ENCODE assay signal across 8 mouse cellular contexts in genomic region chr14:20794589-20794988, GRCm38 (mm10). TPM values are rescaled to one million over a fixed set of nuclear protein-coding genes. Genes with fewer than 3 reads are reported as not detected.
DNase-seq lines count a peak whose midpoint lies in the region; ATAC-seq and TF ChIP-seq lines count a peak whose summit lies in the region.

No protein-coding gene starts in this region.

- H3K9ac ChIP-seq in heart, embryonic 13.5 days, result peak overlapping the region; percentile 93
- peak overlapping the region; percentile 4; the same call in 1 of the 2 replicates for H3K9ac ChIP-seq in CH12.LX (ENCODE audit: insufficient read depth, low read depth)
- H3K9ac ChIP-seq in forebrain, embryonic 14.5 days (ENCODE audit: low read length), result peak overlapping the region; percentile 80
- H3K9ac ChIP-seq in liver, embryonic 16.5 days (ENCODE audit: low read depth, low read length), result peak overlapping the region; percentile 65

- no peak for TF ChIP-seq RAD21 in CH12.LX (IDR thresholded peaks at IDR 0.05; ENCODE audit: low read depth, low read length)

- 7% methylated on average over 9 of the region's 9 CpGs for WGBS in heart, embryonic 13.5 days
- WGBS in forebrain, embryonic 14.5 days, result 10% methylated on average over 9 of the region's 9 CpGs
- 4% methylated on average over 9 of the region's 9 CpGs for WGBS in liver, embryonic 16.5 days (ENCODE audit: insufficient replicate concordance)

- in situ Hi-C loops in CH12.LX (cut with MboI; ENCODE audit: low pct_ligation_motif_present, low pct_unique_long_range_greater_than_20kb, low sequenced_read_pairs), result loop anchor here (25.0 kb wide), 1 partner anchor 218 kb away; no protein-coding TSS in a partner anchor

- no peak for DNase-seq in heart, postnatal 14 days
- no peak for DNase-seq in CH12.LX (ENCODE audit: extremely low read depth)
- no peak for DNase-seq in forebrain, embryonic 14.5 days (ENCODE audit: low spot score)
- DNase-seq in urinary bladder, postnatal 25 days (ENCODE audit: low spot score), result no peak
- no peak for DNase-seq in ovary, postnatal 10 days (ENCODE audit: low spot score)
- DNase-seq in cerebellum, adult 9-10 months, result no peak

- H3K79me2 ChIP-seq in CH12.LX (replicated peaks; ENCODE audit: control insufficient read depth, extremely low read depth, insufficient read depth, poor library complexity, severe bottlenecking), result peaks cover 4% of the 10 kb centered on the region; the same call in 1 of the 2 replicates

- no peak for TF ChIP-seq CTCF in CH12.LX (conservative IDR thresholded peaks at IDR 0.05 in 1 of 2, IDR thresholded peaks at IDR 0.05 in 1 of 2; ENCODE audit: low read depth in 2 of 2, low read length in 2 of 2)

- no peaks in the 10 kb centered on the region for H3K27me3 ChIP-seq in heart, embryonic 13.5 days (replicated peaks)
- H3K27me3 ChIP-seq in CH12.LX (replicated peaks), result no peaks in the 10 kb centered on the region
- H3K27me3 ChIP-seq in forebrain, embryonic 14.5 days (replicated peaks; ENCODE audit: control insufficient read depth, insufficient read depth, low read length), result no peaks in the 10 kb centered on the region
- H3K27me3 ChIP-seq in liver, embryonic 16.5 days (ENCODE audit: control insufficient read depth, insufficient read depth, low read depth, low read length), result no peaks in the 10 kb centered on the region

- TF ChIP-seq EP300 in CH12.LX (IDR thresholded peaks at IDR 0.05; ENCODE audit: low read length), result peak; percentile 32; the same call in 1 of the 2 replicates

- dilution Hi-C loops in CH12.LX (cut with MboI; ENCODE audit: extremely low pct_ligation_motif_present, extremely low pct_unique_long_range_greater_than_20kb, low sequenced_read_pairs), result no loop called here

- H3K4me2 ChIP-seq in heart, embryonic 13.5 days, result peak overlapping the region; percentile 92
- peak overlapping the region; percentile 33 for H3K4me2 ChIP-seq in CH12.LX (ENCODE audit: insufficient read depth, low read depth, poor library complexity, severe bottlenecking)
- peak overlapping the region; percentile 84 for H3K4me2 ChIP-seq in forebrain, embryonic 14.5 days (ENCODE audit: low read length)
- H3K4me2 ChIP-seq in liver, embryonic 16.5 days (ENCODE audit: low read depth, low read length), result peak overlapping the region; percentile 95

- peak overlapping the region; percentile 88 for H3K27ac ChIP-seq in heart, embryonic 13.5 days (replicated peaks)
- no peak overlapping the region for H3K27ac ChIP-seq in CH12.LX (ENCODE audit: insufficient read depth, low read depth)
- no peak overlapping the region for H3K27ac ChIP-seq in forebrain, embryonic 14.5 days (ENCODE audit: low read depth, low read length)
- H3K27ac ChIP-seq in liver, embryonic 16.5 days (ENCODE audit: low read length), result no peak overlapping the region

- peaks cover 51% of the 10 kb centered on the region for H3K4me1 ChIP-seq in heart, embryonic 13.5 days
- H3K4me1 ChIP-seq in CH12.LX (ENCODE audit: control insufficient read depth in 1 of 2, insufficient read depth in 2 of 2), result peaks cover 7 to 45% of the 10 kb centered on the region in 2 experiments
- H3K4me1 ChIP-seq in forebrain, embryonic 14.5 days (ENCODE audit: control insufficient read depth, insufficient read depth, low read length), result peaks cover 7% of the 10 kb centered on the region
- peaks cover 11% of the 10 kb centered on the region for H3K4me1 ChIP-seq in liver, embryonic 16.5 days (ENCODE audit: control insufficient read depth, low read depth, low read length)

- no peak for TF ChIP-seq POLR2A in CH12.LX (IDR thresholded peaks at IDR 0.05; ENCODE audit: low read depth, low read length)

- intact Hi-C loops in heart, postnatal 14 days (cut with DNase I), result no loop called here

- ATAC-seq in heart, embryonic 13.5 days (ENCODE audit: extremely low read depth, insufficient number of reproducible peaks, low FRiP score, low TSS enrichment), result no peak
- ATAC-seq in forebrain, embryonic 14.5 days, result no peak
- ATAC-seq in liver, embryonic 16.5 days (ENCODE audit: low read depth), result no peak

- H3K36me3 ChIP-seq in heart, embryonic 13.5 days, result peaks cover 29% of the 10 kb centered on the region
- peaks cover 20 to 33% of the 10 kb centered on the region in 2 experiments for H3K36me3 ChIP-seq in CH12.LX (replicated peaks in 1 of 2; ENCODE audit: control insufficient read depth in 1 of 2, insufficient read depth in 1 of 2, low read length in 1 of 2)
- peaks cover 17% of the 10 kb centered on the region for H3K36me3 ChIP-seq in forebrain, embryonic 14.5 days (ENCODE audit: control insufficient read depth, insufficient read depth, low read length)
- H3K36me3 ChIP-seq in liver, embryonic 16.5 days (ENCODE audit: control insufficient read depth, insufficient read depth), result no peaks in the 10 kb centered on the region

- H3K4me3 ChIP-seq in heart, embryonic 13.5 days, result peak overlapping the region; percentile 93
- peak overlapping the region; percentile 58 to 77 (median 68) for H3K4me3 ChIP-seq in CH12.LX (replicated peaks in 1 of 3; ENCODE audit: low read depth in 2 of 3, low read length in 2 of 3, poor library complexity in 1 of 3)
- peak overlapping the region; percentile 80 for H3K4me3 ChIP-seq in forebrain, embryonic 14.5 days (ENCODE audit: low read depth, low read length)
- H3K4me3 ChIP-seq in liver, embryonic 16.5 days (ENCODE audit: low read depth, low read length), result peak overlapping the region; percentile 75

- H3K9me3 ChIP-seq in heart, embryonic 13.5 days, result no peaks in the 10 kb centered on the region
- no peaks in the 10 kb centered on the region for H3K9me3 ChIP-seq in CH12.LX (replicated peaks; ENCODE audit: low read length)
- no peaks in the 10 kb centered on the region for H3K9me3 ChIP-seq in forebrain, embryonic 14.5 days (replicated peaks; ENCODE audit: control insufficient read depth, low read length)
- no peaks in the 10 kb centered on the region for H3K9me3 ChIP-seq in liver, embryonic 16.5 days (replicated peaks; ENCODE audit: control insufficient read depth, low read length)

TF ChIP-seq in CH12.LX, 34 proteins besides CTCF, POLR2A, EP300 and RAD21:
- TF ChIP-seq BHLHE40 (IDR thresholded peaks at IDR 0.05; ENCODE audit: low read depth, low read length) (peak; percentile 84), NELFE (IDR thresholded peaks at IDR 0.05; ENCODE audit: low read depth, low read length) (no peak), MYC (IDR thresholded peaks at IDR 0.05; ENCODE audit: low read depth, low read length) (0 out of 2 replicates have a peak, but pooled peaks have one; percentile 73), MAX (IDR thresholded peaks at IDR 0.05; ENCODE audit: low read length) (peak; percentile 55; the same call in 1 of the 2 replicates), KAT2A (IDR thresholded peaks at IDR 0.05; ENCODE audit: insufficient replicate concordance, low read length) (no peak), SIN3A (IDR thresholded peaks at IDR 0.05; ENCODE audit: low read length) (0 out of 2 replicates have a peak, but pooled peaks have one; percentile 39)
TF ChIP-seq in CH12.LX: peak in this region for 4.

RNA-seq across cellular contexts. Expression of gene Camk2g, which starts 0.7 kb away (rescaled TPM):
- 55.0 and 60.2 TPM in 2 replicates for polyA plus RNA-seq in heart, embryonic 13.5 days (2015; fragmentation: Nextera tagmentation; extraction: Ambion mirVana)
- 10 to 100 TPM; 40.8 to 42.3 TPM for total RNA-seq in heart, postnatal 14 days (2021)
- total RNA-seq in CH12.LX (2012; rRNA removed) (18.5 and 19.8 TPM in 2 replicates), CH12.LX (2014; rRNA removed) (15.7 and 17.1 TPM in 2 replicates)
- polyA plus RNA-seq in CH12.LX (2012; ENCODE audit: insufficient read length, low read depth), result 33.1 and 34.7 TPM in 2 replicates
- 82.6 and 110 TPM in 2 replicates for polyA plus RNA-seq in forebrain, embryonic 14.5 days (2014; fragmentation: Nextera tagmentation; extraction: Ambion mirVana)
- 4.1 and 5.2 TPM in 2 replicates for polyA plus RNA-seq in liver, embryonic 16.5 days (2015; fragmentation: Nextera tagmentation; extraction: Ambion mirVana)

RNA-seq across cellular contexts. Expression of gene Plau, which starts 41.9 kb away (rescaled TPM):
- polyA plus RNA-seq in heart, embryonic 13.5 days (2015; fragmentation: Nextera tagmentation; extraction: Ambion mirVana), result 1.4 and 2.3 TPM in 2 replicates
- 1 to 10 TPM; 5.7 to 6.1 TPM for total RNA-seq in heart, postnatal 14 days (2021)
- total RNA-seq in CH12.LX (2012; rRNA removed), result 2.4 and 3.2 TPM in 2 replicates
- total RNA-seq in CH12.LX (2014; rRNA removed), result 1.4 and 1.8 TPM in 2 replicates
- polyA plus RNA-seq in CH12.LX (2012; ENCODE audit: insufficient read length, low read depth), result 2.8 TPM in 2 replicates
- polyA plus RNA-seq in forebrain, embryonic 14.5 days (2014; fragmentation: Nextera tagmentation; extraction: Ambion mirVana), result 0.21 and 0.47 TPM in 2 replicates
- 0.91 and 1.2 TPM in 2 replicates for polyA plus RNA-seq in liver, embryonic 16.5 days (2015; fragmentation: Nextera tagmentation; extraction: Ambion mirVana)

Comparison
In these comparisons a context has a peak if more than half of its experiments do, and no peak if none do; other contexts are left out.
1. H3K4me2 ChIP-seq: peak in every context shown above with its lines; median percentile 95 in liver, embryonic 16.5 days; 92 in heart, embryonic 13.5 days; 84 in forebrain, embryonic 14.5 days; 33 in CH12.LX.
2. H3K9ac ChIP-seq: peak in every context shown above with its lines; median percentile 93 in heart, embryonic 13.5 days; 80 in forebrain, embryonic 14.5 days; 65 in liver, embryonic 16.5 days; 4 in CH12.LX.